Mouse (Mus musculus): ENCODE results near the gene Slc6a5.

- TF ChIP-seq POLR2A (IDR thresholded peaks at IDR 0.05; ENCODE audit: borderline replicate concordance, extremely low read depth, low read depth, low read length) (no peak), CTCF (IDR thresholded peaks at IDR 0.05; ENCODE audit: insufficient read depth, low read length) (no peak)
Observed at GRCm38 (mm10) chr7:49985947-49986346, 76.0 kb downstream of the Slc6a5 start.
